Comparison of ENCODE assay signal across 8 mouse cellular contexts in the genomic region with DNA sequence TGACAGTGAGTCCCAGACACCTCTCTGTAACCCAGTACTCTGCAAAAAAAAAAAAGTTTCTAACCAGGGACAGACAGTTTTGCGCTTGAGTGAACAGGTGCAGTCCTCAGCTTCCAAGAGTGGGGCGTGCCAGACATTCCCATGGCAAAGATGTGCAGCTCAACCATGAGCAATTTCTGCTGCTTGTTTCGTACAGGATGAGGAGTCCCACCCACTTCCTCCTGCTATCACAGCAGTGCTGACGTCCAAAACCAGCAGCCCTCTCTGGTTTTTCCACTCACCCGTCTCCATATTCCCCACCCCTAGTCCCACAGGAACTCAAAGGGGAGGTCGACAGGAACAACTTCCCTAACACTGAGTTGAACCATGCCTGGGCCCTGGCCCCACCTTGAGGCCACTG. TPM values are rescaled to one million over a fixed set of nuclear protein-coding genes. Genes with fewer than 3 reads are reported as not detected.
DNase-seq lines count a peak whose midpoint lies in the region; ATAC-seq and TF ChIP-seq lines count a peak whose summit lies in the region.

No protein-coding gene starts in this region.

- 69% methylated on average over 6 of the region's 6 CpGs for WGBS in hindbrain, postnatal 0 days
- WGBS in hindbrain, embryonic 10.5 days, result 73% methylated on average over 6 of the region's 6 CpGs

- no peak overlapping the region for H3K9ac ChIP-seq in hindbrain, postnatal 0 days (replicated peaks; ENCODE audit: low read length)

- ATAC-seq in hindbrain, postnatal 0 days, result no peak
- peak; percentile 43 for ATAC-seq in CD4-positive, CD25-positive, alpha-beta regulatory T cell, adult 4 months

- H3K4me2 ChIP-seq in hindbrain, postnatal 0 days (ENCODE audit: low read depth, low read length), result peak overlapping the region; percentile 66; the same call in 1 of the 2 replicates

- H3K4me1 ChIP-seq in hindbrain, postnatal 0 days (ENCODE audit: insufficient read depth, low read length), result peaks cover 24% of the 10 kb centered on the region
- H3K4me1 ChIP-seq in hindbrain, embryonic 10.5 days (replicated peaks), result peaks cover 60% of the 10 kb centered on the region

- H3K27me3 ChIP-seq in hindbrain, postnatal 0 days (ENCODE audit: insufficient read depth, low read length), result no peaks in the 10 kb centered on the region
- peaks cover 51% of the 10 kb centered on the region for H3K27me3 ChIP-seq in hindbrain, embryonic 10.5 days (ENCODE audit: insufficient read depth, poor library complexity, severe bottlenecking)

- no peak overlapping the region for H3K27ac ChIP-seq in hindbrain, postnatal 0 days
- no peak overlapping the region for H3K27ac ChIP-seq in hindbrain, embryonic 10.5 days
- H3K27ac ChIP-seq in layer of hippocampus, adult 2 months, result peak overlapping the region; percentile 84; the same call in 1 of the 2 replicates

- DNase-seq in hindbrain, postnatal 0 days (ENCODE audit: low spot score), result no peak
- DNase-seq in hindbrain, embryonic 10.5 days (ENCODE audit: low spot score), result no peak
- peak; percentile 79 to 90 for DNase-seq in heart, adult 9 months (ENCODE audit: low spot score in 2 of 2)
- DNase-seq in layer of hippocampus, adult 2 months (ENCODE audit: low spot score in 2 of 2), result peak in 1 of 2 experiments; percentile 63
- no peak for DNase-seq in ovary, postnatal 36 days (ENCODE audit: low spot score)
- no peak for DNase-seq in cerebellum, postnatal 4 days (ENCODE audit: low spot score in 2 of 2)
- no peak for DNase-seq in retina, postnatal 1 day

- no peak for TF ChIP-seq CTCF in hindbrain, postnatal 0 days (IDR thresholded peaks at IDR 0.05; ENCODE audit: low read depth)
- no peak for TF ChIP-seq CTCF in layer of hippocampus, adult 2 months (conservative IDR thresholded peaks at IDR 0.05)

- no peaks in the 10 kb centered on the region for H3K9me3 ChIP-seq in hindbrain, postnatal 0 days (ENCODE audit: low read length)
- no peaks in the 10 kb centered on the region for H3K9me3 ChIP-seq in hindbrain, embryonic 10.5 days

- no peak overlapping the region for H3K4me3 ChIP-seq in hindbrain, postnatal 0 days (ENCODE audit: low read length)
- no peak overlapping the region for H3K4me3 ChIP-seq in hindbrain, embryonic 10.5 days
- H3K4me3 ChIP-seq in layer of hippocampus, adult 2 months, result peak overlapping the region; percentile 75

- no peaks in the 10 kb centered on the region for H3K36me3 ChIP-seq in hindbrain, postnatal 0 days (ENCODE audit: insufficient read depth, low read length)
- H3K36me3 ChIP-seq in hindbrain, embryonic 10.5 days, result no peaks in the 10 kb centered on the region

RNA-seq across cellular contexts. Expression of gene Atg9b, which starts 7.5 kb away (rescaled TPM):
- total RNA-seq in hindbrain, postnatal 0 days (2014; rRNA removed), result 8.8 and 9.8 TPM in 2 replicates
- 5.1 and 6.1 TPM in 2 replicates for polyA plus RNA-seq in hindbrain, postnatal 0 days (2015; fragmentation: Nextera tagmentation; extraction: Ambion mirVana)
- polyA plus RNA-seq in hindbrain, embryonic 10.5 days (2016; fragmentation: Nextera tagmentation; extraction: Ambion mirVana), result 0.21 and 0.75 TPM in 2 replicates
- polyA plus RNA-seq in CD4-positive, CD25-positive, alpha-beta regulatory T cell, adult 4 months (2017; shearing (Covaris generic)), result 1 to 10 TPM; 2.2 to 3.2 TPM
- 1 to 10 TPM; 3.0 to 3.2 TPM for total RNA-seq in layer of hippocampus, adult 2 months (2021)

RNA-seq across cellular contexts. Expression of gene Abcb8, which starts 9.1 kb away (rescaled TPM):
- 63.2 and 90.6 TPM in 2 replicates for total RNA-seq in hindbrain, postnatal 0 days (2014; rRNA removed)
- polyA plus RNA-seq in hindbrain, postnatal 0 days (2015; fragmentation: Nextera tagmentation; extraction: Ambion mirVana), result 41.9 and 43.5 TPM in 2 replicates
- polyA plus RNA-seq in hindbrain, embryonic 10.5 days (2016; fragmentation: Nextera tagmentation; extraction: Ambion mirVana), result 54.5 and 55.3 TPM in 2 replicates
- polyA plus RNA-seq in CD4-positive, CD25-positive, alpha-beta regulatory T cell, adult 4 months (2017; shearing (Covaris generic)), result 10 to 100 TPM; 16.1 to 44.6 TPM
- 10 to 100 TPM; 50.8 to 57.0 TPM for total RNA-seq in layer of hippocampus, adult 2 months (2021)

RNA-seq across cellular contexts. Expression of gene Nos3, which starts 19.8 kb away (rescaled TPM):
- total RNA-seq in hindbrain, postnatal 0 days (2014; rRNA removed), result 8.7 and 13.3 TPM in 2 replicates
- polyA plus RNA-seq in hindbrain, postnatal 0 days (2015; fragmentation: Nextera tagmentation; extraction: Ambion mirVana), result 7.2 and 7.4 TPM in 2 replicates
- 8.3 and 9.7 TPM in 2 replicates for polyA plus RNA-seq in hindbrain, embryonic 10.5 days (2016; fragmentation: Nextera tagmentation; extraction: Ambion mirVana)
- under 1 TPM; 0.08 to 0.14 TPM for polyA plus RNA-seq in CD4-positive, CD25-positive, alpha-beta regulatory T cell, adult 4 months (2017; shearing (Covaris generic))
- 1 to 10 TPM; 6.6 to 7.8 TPM for total RNA-seq in layer of hippocampus, adult 2 months (2021)

RNA-seq across cellular contexts. Expression of gene Asic3, which starts 28.8 kb away (rescaled TPM):
- 0.37 and 1.9 TPM in 2 replicates for total RNA-seq in hindbrain, postnatal 0 days (2014; rRNA removed)
- polyA plus RNA-seq in hindbrain, postnatal 0 days (2015; fragmentation: Nextera tagmentation; extraction: Ambion mirVana), result 0.58 and 1.3 TPM in 2 replicates
- polyA plus RNA-seq in hindbrain, embryonic 10.5 days (2016; fragmentation: Nextera tagmentation; extraction: Ambion mirVana), result 0.20 and 0.54 TPM in 2 replicates
- not detected for polyA plus RNA-seq in CD4-positive, CD25-positive, alpha-beta regulatory T cell, adult 4 months (2017; shearing (Covaris generic))
- total RNA-seq in layer of hippocampus, adult 2 months (2021), result under 1 TPM; 0.20 to 0.39 TPM

RNA-seq across cellular contexts. Expression of gene Kcnh2, which starts 33.0 kb away (rescaled TPM):
- 55.9 and 70.5 TPM in 2 replicates for total RNA-seq in hindbrain, postnatal 0 days (2014; rRNA removed)
- 10.8 and 11.5 TPM in 2 replicates for polyA plus RNA-seq in hindbrain, postnatal 0 days (2015; fragmentation: Nextera tagmentation; extraction: Ambion mirVana)
- 32.4 and 33.9 TPM in 2 replicates for polyA plus RNA-seq in hindbrain, embryonic 10.5 days (2016; fragmentation: Nextera tagmentation; extraction: Ambion mirVana)
- polyA plus RNA-seq in CD4-positive, CD25-positive, alpha-beta regulatory T cell, adult 4 months (2017; shearing (Covaris generic)), result 1 to 10 TPM in 1 of 2 experiments, under 1 TPM in 1; 0.30 to 1.2 TPM
- 10 to 100 TPM; 21.7 to 23.6 TPM for total RNA-seq in layer of hippocampus, adult 2 months (2021)

Comparison
In these comparisons a context has a peak if more than half of its experiments do, and no peak if none do; other contexts are left out.
1. DNase-seq: peak in heart, adult 9 months (2 of 2); none in hindbrain, postnatal 0 days (single experiment), hindbrain, embryonic 10.5 days (single experiment), ovary, postnatal 36 days (single experiment), cerebellum, postnatal 4 days (0 of 2) and retina, postnatal 1 day (single experiment).